Mouse (Mus musculus) 416B (cell line): ENCODE data around the gene Spib.

ENCODE experiments used
- DNase-seq: peaks from one replicate; pipeline ENCODE4 v3.0.0; 2011; ENCODE audit warnings: low read depth

Gene Spib

GRCm38 (mm10) chr7:44526414-44527154, 5.3 kb downstream of the Spib start:
- DNase-seq, result no peak

GRCm38 (mm10) chr7:44525126-44525832, 6.6 kb downstream of the Spib start:
- DNase-seq, result no peak

GRCm38 (mm10) chr7:44524502-44524901, 7.4 kb downstream of the Spib start, which contains the start of gene Mybpc2:
TSS of gene Mybpc2 (minus strand) at chr7:44524656.
- no peak for DNase-seq

GRCm38 (mm10) chr7:44523056-44523455, 8.8 kb downstream of the Spib start:
- no peak for DNase-seq

GRCm38 (mm10) chr7:44521710-44522109, 10.2 kb downstream of the Spib start:
- DNase-seq, result peak; percentile 10

- DNase-seq, result no peak
Observed at GRCm38 (mm10) chr7:44520990-44521389, 10.9 kb downstream of the Spib start.

GRCm38 (mm10) chr7:44519240-44519913, 12.5 kb downstream of the Spib start:
- peak; percentile 42 for DNase-seq

- DNase-seq, result peak; percentile 71
Observed at GRCm38 (mm10) chr7:44507491-44507890, 24.4 kb downstream of the Spib start.

GRCm38 (mm10) chr7:44501563-44502115, 30.2 kb downstream of the Spib start:
- DNase-seq, result peak; percentile 81

GRCm38 (mm10) chr7:44500046-44500445, 31.8 kb downstream of the Spib start:
- DNase-seq, result no peak

GRCm38 (mm10) chr7:44498922-44499321, 32.9 kb downstream of the Spib start:
- DNase-seq, result no peak

- DNase-seq, result no peak
Observed at GRCm38 (mm10) chr7:44497361-44498055, 34.4 kb downstream of the Spib start.

GRCm38 (mm10) chr7:44496771-44497109, 35.1 kb downstream of the Spib start:
- DNase-seq, result no peak

GRCm38 (mm10) chr7:44495992-44496770, 35.7 kb downstream of the Spib start, which contains the start of the genes Emc10 and Fam71e1:
TSS of gene Emc10 (minus strand) at chr7:44496529.
TSS of gene Fam71e1 (plus strand) at chr7:44496581.
- DNase-seq, result peak; percentile 99

- DNase-seq, result no peak
Observed at GRCm38 (mm10) chr7:44495086-44495485, 36.8 kb downstream of the Spib start.

- no peak for DNase-seq
Observed at GRCm38 (mm10) chr7:44494681-44495080, 37.2 kb downstream of the Spib start.

GRCm38 (mm10) chr7:44492166-44492826, 39.6 kb downstream of the Spib start:
- no peak for DNase-seq

- no peak for DNase-seq
Observed at GRCm38 (mm10) chr7:44491391-44491790, 40.5 kb downstream of the Spib start.

GRCm38 (mm10) chr7:44490281-44490680, 41.6 kb downstream of the Spib start:
- no peak for DNase-seq

GRCm38 (mm10) chr7:44488545-44488944, 43.3 kb downstream of the Spib start:
- DNase-seq, result peak; percentile 23

GRCm38 (mm10) chr7:44487936-44488335, 43.9 kb downstream of the Spib start:
- no peak for DNase-seq
